Mouse (Mus musculus): ENCODE measurements around the gene Cacnb4.

DNA sequence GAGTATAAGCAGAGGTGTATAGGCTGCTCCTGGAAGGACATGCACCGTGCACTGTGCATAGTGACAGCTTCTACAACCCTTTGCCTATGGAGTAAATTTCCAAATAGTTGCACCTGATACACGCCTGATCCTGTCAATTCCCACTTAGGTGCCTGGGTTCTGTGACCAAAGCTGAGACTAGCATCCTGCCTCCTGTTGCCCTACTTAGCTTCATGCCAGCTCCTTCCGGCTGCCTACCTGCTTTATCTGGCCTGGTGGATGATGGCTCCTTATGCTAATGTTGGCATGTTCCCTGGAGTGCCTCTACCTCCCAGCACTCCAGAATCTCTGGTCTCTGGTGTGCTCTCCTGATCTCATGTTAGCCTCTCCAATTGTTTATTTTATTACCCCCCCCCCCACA, 114.3 kb downstream of the Cacnb4 start:
- TF ChIP-seq GATA1 (IDR thresholded peaks at IDR 0.05; ENCODE audit: low read length) (no peak), TAL1 (IDR thresholded peaks at IDR 0.05; ENCODE audit: low read length) (no peak)

All from erythroblast, embryonic 14.5 days (primary cell).